Mouse (Mus musculus): ENCODE data around the gene Hykk. TPM values are rescaled to one million over a fixed set of nuclear protein-coding genes. Genes with fewer than 3 reads are reported as not detected.

The Hykk gene
- 1.8 and 2.2 TPM in 2 replicates for polyA plus RNA-seq (2015; fragmentation: Nextera tagmentation; extraction: Ambion mirVana)

GRCm38 (mm10) chr9:54917010-54917677 lies at the start of gene Hykk:
Gene Hykk (plus strand): TSS chr9:54917283.
- Histone ChIP-seq H3K4me1 (ENCODE audit: control insufficient read depth, insufficient read depth, low read length) (peaks cover 8% of the 10 kb centered on the region), H3K9me3 (replicated peaks; ENCODE audit: control insufficient read depth, low read length, poor library complexity, severe bottlenecking) (no peaks in the 10 kb centered on the region), H3K27ac (ENCODE audit: low read length) (peak within 1 kb of the TSS; percentile 50), H3K4me3 (ENCODE audit: low read depth, low read length) (peak within 1 kb of the TSS; percentile 80), H3K36me3 (ENCODE audit: control insufficient read depth, insufficient read depth, low read length) (no peaks in the 10 kb centered on the region), H3K9ac (ENCODE audit: low read depth, low read length) (peak within 1 kb of the TSS; percentile 79), H3K27me3 (ENCODE audit: control insufficient read depth, insufficient read depth, low read depth, low read length) (no peaks in the 10 kb centered on the region), H3K4me2 (ENCODE audit: low read length) (peak within 1 kb of the TSS; percentile 89)
- WGBS = under 1% methylated on average over 34 of the region's 34 CpGs
- ATAC-seq = peak; percentile 100

- H3K9ac ChIP-seq (ENCODE audit: low read depth, low read length) = no peak overlapping the region
- no peaks in the 10 kb centered on the region for H3K9me3 ChIP-seq (replicated peaks; ENCODE audit: control insufficient read depth, low read length, poor library complexity, severe bottlenecking)
- H3K27me3 ChIP-seq (ENCODE audit: control insufficient read depth, insufficient read depth, low read depth, low read length) = no peaks in the 10 kb centered on the region
- H3K4me3 ChIP-seq (ENCODE audit: low read depth, low read length) = no peak overlapping the region
- peaks cover 14% of the 10 kb centered on the region for H3K36me3 ChIP-seq (ENCODE audit: control insufficient read depth, insufficient read depth, low read length)
- 98% methylated on average over 1 of the region's 1 CpGs for WGBS
- no peak for ATAC-seq
- H3K4me1 ChIP-seq (ENCODE audit: control insufficient read depth, insufficient read depth, low read length) = no peaks in the 10 kb centered on the region
- H3K4me2 ChIP-seq (ENCODE audit: low read length) = no peak overlapping the region
- H3K27ac ChIP-seq (ENCODE audit: low read length) = no peak overlapping the region
These were observed 38.3 kb upstream of the Hykk start for GRCm38 (mm10) chr9:54878759-54879158.

- no peak overlapping the region for H3K27ac ChIP-seq (ENCODE audit: low read length)
- ATAC-seq = no peak
- no peak overlapping the region for H3K9ac ChIP-seq (ENCODE audit: low read depth, low read length)
- H3K27me3 ChIP-seq (ENCODE audit: control insufficient read depth, insufficient read depth, low read depth, low read length) = no peaks in the 10 kb centered on the region
- peaks cover 27% of the 10 kb centered on the region for H3K36me3 ChIP-seq (ENCODE audit: control insufficient read depth, insufficient read depth, low read length)
- no peaks in the 10 kb centered on the region for H3K4me1 ChIP-seq (ENCODE audit: control insufficient read depth, insufficient read depth, low read length)
- no peak overlapping the region for H3K4me3 ChIP-seq (ENCODE audit: low read depth, low read length)
- 90% methylated on average over 4 of the region's 4 CpGs for WGBS
- no peaks in the 10 kb centered on the region for H3K9me3 ChIP-seq (replicated peaks; ENCODE audit: control insufficient read depth, low read length, poor library complexity, severe bottlenecking)
- no peak overlapping the region for H3K4me2 ChIP-seq (ENCODE audit: low read length)
These were observed 25.0 kb upstream of the Hykk start for GRCm38 (mm10) chr9:54892111-54892510.

GRCm38 (mm10) chr9:54897097-54897496 lies 20.0 kb upstream of the Hykk start:
- 91% methylated on average over 3 of the region's 3 CpGs for WGBS
- Histone ChIP-seq H3K27me3 (ENCODE audit: control insufficient read depth, insufficient read depth, low read depth, low read length) (no peaks in the 10 kb centered on the region), H3K9me3 (replicated peaks; ENCODE audit: control insufficient read depth, low read length, poor library complexity, severe bottlenecking) (no peaks in the 10 kb centered on the region), H3K4me1 (ENCODE audit: control insufficient read depth, insufficient read depth, low read length) (no peaks in the 10 kb centered on the region), H3K4me3 (ENCODE audit: low read depth, low read length) (no peak overlapping the region), H3K4me2 (ENCODE audit: low read length) (no peak overlapping the region), H3K27ac (ENCODE audit: low read length) (no peak overlapping the region), H3K36me3 (ENCODE audit: control insufficient read depth, insufficient read depth, low read length) (peaks cover 20% of the 10 kb centered on the region), H3K9ac (ENCODE audit: low read depth, low read length) (no peak overlapping the region)
- ATAC-seq = no peak

GRCm38 (mm10) chr9:54909446-54909845 lies 7.6 kb upstream of the Hykk start:
- H3K36me3 ChIP-seq (ENCODE audit: control insufficient read depth, insufficient read depth, low read length) = peaks cover 19% of the 10 kb centered on the region
- WGBS = 96% methylated on average over 5 of the region's 5 CpGs

GRCm38 (mm10) chr9:54915576-54915975 lies 1.5 kb upstream of the Hykk start:
- 72% methylated on average over 7 of the region's 7 CpGs for WGBS

More at GRCm38 (mm10) chr9:54909446-54909845, 7.6 kb upstream of the Hykk start:
- Histone ChIP-seq H3K9ac (ENCODE audit: low read depth, low read length) (no peak overlapping the region), H3K4me3 (ENCODE audit: low read depth, low read length) (no peak overlapping the region), H3K4me1 (ENCODE audit: control insufficient read depth, insufficient read depth, low read length) (no peaks in the 10 kb centered on the region), H3K27ac (ENCODE audit: low read length) (no peak overlapping the region), H3K9me3 (replicated peaks; ENCODE audit: control insufficient read depth, low read length, poor library complexity, severe bottlenecking) (no peaks in the 10 kb centered on the region), H3K27me3 (ENCODE audit: control insufficient read depth, insufficient read depth, low read depth, low read length) (no peaks in the 10 kb centered on the region), H3K4me2 (ENCODE audit: low read length) (no peak overlapping the region)
- ATAC-seq = no peak

GRCm38 (mm10) chr9:54916401-54916800 lies 682 bp upstream of the Hykk start:
- no peak overlapping the region for H3K9ac ChIP-seq (ENCODE audit: low read depth, low read length)
- peak; percentile 23 for ATAC-seq
- peaks cover 3% of the 10 kb centered on the region; the same call in 1 of the 2 replicates for H3K36me3 ChIP-seq (ENCODE audit: control insufficient read depth, insufficient read depth, low read length)
- no peaks in the 10 kb centered on the region for H3K9me3 ChIP-seq (replicated peaks; ENCODE audit: control insufficient read depth, low read length, poor library complexity, severe bottlenecking)
- H3K4me1 ChIP-seq (ENCODE audit: control insufficient read depth, insufficient read depth, low read length) = peaks cover 8% of the 10 kb centered on the region
- no peak overlapping the region for H3K27ac ChIP-seq (ENCODE audit: low read length)
- no peaks in the 10 kb centered on the region for H3K27me3 ChIP-seq (ENCODE audit: control insufficient read depth, insufficient read depth, low read depth, low read length)
- peak overlapping the region; percentile 56 for H3K4me2 ChIP-seq (ENCODE audit: low read length)
- WGBS = 67% methylated on average over 8 of the region's 8 CpGs
- H3K4me3 ChIP-seq (ENCODE audit: low read depth, low read length) = peak overlapping the region; percentile 80

More at GRCm38 (mm10) chr9:54915576-54915975, 1.5 kb upstream of the Hykk start:
- H3K27me3 ChIP-seq (ENCODE audit: control insufficient read depth, insufficient read depth, low read depth, low read length) = no peaks in the 10 kb centered on the region
- H3K36me3 ChIP-seq (ENCODE audit: control insufficient read depth, insufficient read depth, low read length) = peaks cover 3% of the 10 kb centered on the region; the same call in 1 of the 2 replicates
- H3K27ac ChIP-seq (ENCODE audit: low read length) = no peak overlapping the region
- no peaks in the 10 kb centered on the region for H3K9me3 ChIP-seq (replicated peaks; ENCODE audit: control insufficient read depth, low read length, poor library complexity, severe bottlenecking)
- ATAC-seq = no peak
- H3K4me2 ChIP-seq (ENCODE audit: low read length) = no peak overlapping the region
- no peak overlapping the region for H3K9ac ChIP-seq (ENCODE audit: low read depth, low read length)
- peaks cover 8% of the 10 kb centered on the region for H3K4me1 ChIP-seq (ENCODE audit: control insufficient read depth, insufficient read depth, low read length)
- H3K4me3 ChIP-seq (ENCODE audit: low read depth, low read length) = no peak overlapping the region

GRCm38 (mm10) chr9:54918191-54918590 lies 1.1 kb downstream of the Hykk start:
- Histone ChIP-seq H3K9ac (ENCODE audit: low read depth, low read length) (no peak overlapping the region), H3K27me3 (ENCODE audit: control insufficient read depth, insufficient read depth, low read depth, low read length) (no peaks in the 10 kb centered on the region), H3K4me2 (ENCODE audit: low read length) (no peak overlapping the region), H3K9me3 (replicated peaks; ENCODE audit: control insufficient read depth, low read length, poor library complexity, severe bottlenecking) (peaks cover 3% of the 10 kb centered on the region; the same call in 1 of the 2 replicates), H3K4me3 (ENCODE audit: low read depth, low read length) (no peak overlapping the region), H3K4me1 (ENCODE audit: control insufficient read depth, insufficient read depth, low read length) (peaks cover 8% of the 10 kb centered on the region), H3K27ac (ENCODE audit: low read length) (no peak overlapping the region), H3K36me3 (ENCODE audit: control insufficient read depth, insufficient read depth, low read length) (no peaks in the 10 kb centered on the region; the same call in 1 of the 2 replicates)
- WGBS = 68% methylated on average over 2 of the region's 2 CpGs
- no peak for ATAC-seq

- Histone ChIP-seq H3K4me3 (ENCODE audit: low read depth, low read length) (no peak overlapping the region), H3K4me1 (ENCODE audit: control insufficient read depth, insufficient read depth, low read length) (peaks cover 8% of the 10 kb centered on the region), H3K27ac (ENCODE audit: low read length) (no peak overlapping the region), H3K36me3 (ENCODE audit: control insufficient read depth, insufficient read depth, low read length) (no peaks in the 10 kb centered on the region; the same call in 1 of the 2 replicates), H3K4me2 (ENCODE audit: low read length) (no peak overlapping the region), H3K9me3 (replicated peaks; ENCODE audit: control insufficient read depth, low read length, poor library complexity, severe bottlenecking) (peaks cover 3% of the 10 kb centered on the region; the same call in 1 of the 2 replicates), H3K9ac (ENCODE audit: low read depth, low read length) (no peak overlapping the region), H3K27me3 (ENCODE audit: control insufficient read depth, insufficient read depth, low read depth, low read length) (no peaks in the 10 kb centered on the region)
- ATAC-seq = no peak
- 94% methylated on average over 5 of the region's 5 CpGs for WGBS
These were observed 1.7 kb downstream of the Hykk start for GRCm38 (mm10) chr9:54918781-54919180.
